Mouse (Mus musculus) spleen, adult 2 months (tissue): Measurements from ENCODE around the gene Krt35. TPM values are rescaled to one million over a fixed set of nuclear protein-coding genes. Genes with fewer than 3 reads are reported as not detected.

Source experiments
- DNase-seq, 2 experiments: peaks; one replicate each; pipeline versions ENCODE4 v3.0.0 to v3.0.0-alpha.2; 2012 to 2021; ENCODE audit warnings: low spot score in 2 of 2, low read depth in 1 of 2
- H3K27ac ChIP-seq: fragments of 200-500 bp; 2 replicates; pipeline ENCODE4 v1.5.1; 2012; ENCODE audit warnings: low read length, inconsistent platforms; ENCODE audit not compliant: insufficient read depth
- H3K27me3 ChIP-seq: fragments of 200-500 bp; 2 replicates; pipeline ENCODE4 v1.6.1; 2012; ENCODE audit warnings: mild to moderate bottlenecking, moderate library complexity, low read length, inconsistent platforms; ENCODE audit not compliant: control insufficient read depth, insufficient read depth
- H3K36me3 ChIP-seq: fragments of 200-500 bp; 2 replicates; pipeline ENCODE4 v1.6.1; 2012; ENCODE audit warnings: mild to moderate bottlenecking, low read length, inconsistent platforms; ENCODE audit not compliant: control insufficient read depth, insufficient read depth
- H3K4me1 ChIP-seq: fragments of 200-500 bp; 2 replicates; pipeline ENCODE4 v1.6.1; 2011; ENCODE audit warnings: inconsistent platforms; ENCODE audit not compliant: control insufficient read depth, insufficient read depth, insufficient read length
- H3K4me3 ChIP-seq: fragments of 200-500 bp; 2 replicates; pipeline ENCODE4 v1.5.1; 2011; ENCODE audit warnings: mild to moderate bottlenecking, inconsistent platforms; ENCODE audit not compliant: insufficient read depth, insufficient read length; ENCODE audit errors: extremely low read depth
- CTCF ChIP-seq: fragments of 200-500 bp; IDR thresholded peaks from 2 replicates; pipeline ENCODE4 v1.5.1; 2011; ENCODE audit warnings: mild to moderate bottlenecking, inconsistent platforms; ENCODE audit not compliant: insufficient read depth, insufficient read length, insufficient replicate concordance; ENCODE audit errors: extremely low read depth
- POLR2A ChIP-seq: fragments of 200-500 bp; IDR thresholded peaks from 2 replicates; pipeline ENCODE4 v1.6.1; 2011; ENCODE audit warnings: low read depth, low read length, inconsistent platforms
- WGBS: fragments of 180-500 bp; shearing (Covaris S2); methylation state at CpG from one replicate; pipeline ENCODE4 v1.1.7; 2018; 5-methylcytosine and 5-hydroxymethylcytosine counted together
- polyA plus RNA-seq: library from polyadenylated mRNA; depleted of rRNA; stranded (reverse); fragments of >200 nt; gene quantifications from 2 replicates; pipeline ENCODE4 v1.2.3, GENCODE M21; 2012; rRNA removed

The Krt35 gene
- polyA plus RNA-seq, 1 experiment: not detected

GRCm38 (mm10) chr11:100046303-100046866, 49.7 kb downstream of the Krt35 start:
- WGBS: 74% methylated on average over 6 of the region's 6 CpGs
- no peaks in the 10 kb centered on the region for H3K36me3 ChIP-seq
- H3K4me1 ChIP-seq: no peaks in the 10 kb centered on the region
- no peak overlapping the region for H3K4me3 ChIP-seq
- no peak for DNase-seq
- TF ChIP-seq POLR2A (no peak), CTCF (no peak)
- no peak overlapping the region for H3K27ac ChIP-seq
- no peaks in the 10 kb centered on the region for H3K27me3 ChIP-seq

Other genes with a start within 250 kb of the Krt35 start
- gene Krtap4-16, start 244.6 kb downstream of the Krt35 start, polyA plus RNA-seq: not detected in 2 replicates
- not detected in 2 replicates for gene Gm11568, start 238.3 kb downstream of the Krt35 start, polyA plus RNA-seq
- not detected in 2 replicates for gene Gm11559, start 231.8 kb downstream of the Krt35 start, polyA plus RNA-seq
- not detected in 2 replicates for gene Krtap9-1, start 222.9 kb downstream of the Krt35 start, polyA plus RNA-seq
- gene Gm11567, start 217.1 kb downstream of the Krt35 start, polyA plus RNA-seq: not detected in 2 replicates
- gene Krtap31-1, start 188.3 kb downstream of the Krt35 start, polyA plus RNA-seq: not detected in 2 replicates
- gene Gm11565, start 181.5 kb downstream of the Krt35 start, polyA plus RNA-seq: not detected in 2 replicates
- gene Krtap31-2, start 159.9 kb downstream of the Krt35 start, polyA plus RNA-seq: not detected in 2 replicates
- not detected in 2 replicates for gene Krtap9-5, start 147.8 kb downstream of the Krt35 start, polyA plus RNA-seq
- not detected in 2 replicates for gene Krtap29-1, start 117.2 kb downstream of the Krt35 start, polyA plus RNA-seq
- not detected in 2 replicates for gene Krtap16-1, start 109.6 kb downstream of the Krt35 start, polyA plus RNA-seq
- gene Krtap17-1, start 102.2 kb downstream of the Krt35 start, polyA plus RNA-seq: not detected in 2 replicates
- not detected in 2 replicates for gene Krt33a, start 80.0 kb downstream of the Krt35 start, polyA plus RNA-seq
- gene Krt33b, start 66.4 kb downstream of the Krt35 start, polyA plus RNA-seq: not detected in 2 replicates
- not detected in 2 replicates for gene Krt34, start 54.7 kb downstream of the Krt35 start, polyA plus RNA-seq
- not detected in 2 replicates for gene Krt31, start 45.7 kb downstream of the Krt35 start, polyA plus RNA-seq
- gene Krt32, start 8.0 kb downstream of the Krt35 start, polyA plus RNA-seq: not detected in 2 replicates
- not detected in 2 replicates for gene Krt36, start 9.4 kb upstream of the Krt35 start, polyA plus RNA-seq
- 0.08 TPM in 1 of 2 replicates, not detected in the other for gene Krt13, start 25.3 kb upstream of the Krt35 start, polyA plus RNA-seq
- gene Krt15, start 39.7 kb upstream of the Krt35 start, polyA plus RNA-seq: not detected in 2 replicates
- 3.2 and 4.9 TPM in 2 replicates for gene Krt19, start 52.4 kb upstream of the Krt35 start, polyA plus RNA-seq
- not detected in 2 replicates for gene Krt9, start 97.0 kb upstream of the Krt35 start, polyA plus RNA-seq
- 0.20 TPM in 1 of 2 replicates, not detected in the other for gene Krt14, start 111.3 kb upstream of the Krt35 start, polyA plus RNA-seq
- gene Krt16, start 152.7 kb upstream of the Krt35 start, polyA plus RNA-seq: not detected in 2 replicates
- not detected in 2 replicates for gene Krt17, start 164.8 kb upstream of the Krt35 start, polyA plus RNA-seq
- gene Krt42, start 173.6 kb upstream of the Krt35 start, polyA plus RNA-seq: not detected in 2 replicates
- 74.0 and 83.2 TPM in 2 replicates for gene Eif1, start 223.6 kb upstream of the Krt35 start, polyA plus RNA-seq
- not detected in 2 replicates for gene Gast, start 238.2 kb upstream of the Krt35 start, polyA plus RNA-seq